15 mouse cellular contexts compared by ENCODE assay signal in the genomic region with DNA sequence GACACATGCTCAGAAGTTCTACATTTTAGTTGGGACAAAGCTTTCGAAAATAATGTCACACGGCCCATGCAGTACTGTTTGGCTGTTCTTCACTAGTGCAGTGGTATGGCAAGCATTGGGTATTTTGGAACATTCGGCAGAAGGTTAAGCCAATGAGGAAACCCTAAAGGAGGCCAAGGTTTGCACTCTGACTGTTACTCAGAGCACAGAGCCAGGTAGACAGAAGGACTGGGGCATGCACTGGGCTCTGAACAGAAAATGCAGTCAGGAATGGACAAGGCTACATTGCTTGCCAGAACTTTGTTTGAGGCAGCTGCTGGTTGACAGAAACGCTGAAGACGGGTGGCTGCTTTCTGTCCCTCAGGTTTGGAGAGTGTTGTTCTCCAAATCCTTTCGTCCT.
"Had no signal": no experiment of that assay in that cellular context is flagged by ENCODE, and none has a peak within 500 bp of the region (broad histone marks: within the 10 kb centered on the region; RNA-seq: fewer than 3 reads in every experiment).

No protein-coding gene starts in this region.

- H3K9me3 ChIP-seq: limb, embryonic 13.5 days; midbrain, embryonic 13.5 days; neural tube, embryonic 15.5 days had no signal

- H3K4me1 ChIP-seq: limb, embryonic 13.5 days; midbrain, embryonic 13.5 days; neural tube, embryonic 15.5 days had no signal

- ATAC-seq: midbrain, embryonic 13.5 days had no signal

- H3K36me3 ChIP-seq: limb, embryonic 13.5 days; midbrain, embryonic 13.5 days; neural tube, embryonic 15.5 days had no signal

- H3K27me3 ChIP-seq: limb, embryonic 13.5 days; midbrain, embryonic 13.5 days; neural tube, embryonic 15.5 days had no signal

- H3K9ac ChIP-seq: limb, embryonic 13.5 days; liver, embryonic 14.5 days; midbrain, embryonic 13.5 days; neural tube, embryonic 15.5 days had no signal

- DNase-seq: kidney, postnatal 36 days; layer of hippocampus, adult 9-11 months; layer of hippocampus, postnatal 36 days; lung, adult 18-20 months; lung, postnatal 36 days; right cerebral cortex, postnatal 4 days; spleen, adult 18-20 months; thymus, adult 2 months; thymus, postnatal 36 days had no signal

- H3K4me2 ChIP-seq: limb, embryonic 13.5 days; midbrain, embryonic 13.5 days; neural tube, embryonic 15.5 days had no signal

- H3K27ac ChIP-seq: kidney, postnatal 0 days; limb, embryonic 13.5 days; liver, embryonic 14.5 days; midbrain, embryonic 13.5 days; neural tube, embryonic 15.5 days had no signal

- H3K4me3 ChIP-seq: limb, embryonic 13.5 days; midbrain, embryonic 13.5 days; myocyte; neural tube, embryonic 15.5 days had no signal
